In genomic region chr7:99706341-99707037, GRCm38 (mm10) we compare ENCODE assay signal across 8 mouse cellular contexts. TPM values are rescaled to one million over a fixed set of nuclear protein-coding genes. Genes with fewer than 3 reads are reported as not detected.
A peak's percentile ranks its signal among the peaks of the same experiment; 100 is the strongest.
DNase-seq lines count a peak whose midpoint lies in the region; ATAC-seq and TF ChIP-seq lines count a peak whose summit lies in the region.

No protein-coding gene starts in this region.

- intact Hi-C loops in gastrocnemius, adult 2 months (cut with DNase I): no loop called here

- H3K27me3 ChIP-seq in embryonic facial prominence, embryonic 14.5 days (replicated peaks; ENCODE audit: control insufficient read depth, insufficient read depth, low read length): no peaks in the 10 kb centered on the region
- H3K27me3 ChIP-seq in intestine, embryonic 16.5 days (replicated peaks; ENCODE audit: control insufficient read depth, insufficient read depth, low read length): peaks cover 2% of the 10 kb centered on the region; the same call in 1 of the 2 replicates
- H3K27me3 ChIP-seq in lung, postnatal 0 days (replicated peaks; ENCODE audit: insufficient read depth, low read length): no peaks in the 10 kb centered on the region

- peak overlapping the region; percentile 88 for H3K27ac ChIP-seq in gastrocnemius, adult 2 months
- H3K27ac ChIP-seq in embryonic facial prominence, embryonic 14.5 days (replicated peaks; ENCODE audit: low read depth, low read length): no peak overlapping the region
- peak overlapping the region; percentile 49 for H3K27ac ChIP-seq in intestine, embryonic 16.5 days (ENCODE audit: low read length)
- H3K27ac ChIP-seq in lung, postnatal 0 days (ENCODE audit: low read length): peak overlapping the region; percentile 26

- no peak for TF ChIP-seq EP300 in lung, postnatal 0 days (IDR thresholded peaks at IDR 0.05)

- 51% methylated on average over 4 of the region's 4 CpGs for WGBS in embryonic facial prominence, embryonic 14.5 days
- 58% methylated on average over 4 of the region's 4 CpGs for WGBS in intestine, embryonic 16.5 days
- 35% methylated on average over 4 of the region's 4 CpGs for WGBS in lung, postnatal 0 days

- no peaks in the 10 kb centered on the region for H3K36me3 ChIP-seq in embryonic facial prominence, embryonic 14.5 days (ENCODE audit: control insufficient read depth, insufficient read depth, low read length)
- H3K36me3 ChIP-seq in intestine, embryonic 16.5 days (ENCODE audit: control insufficient read depth, insufficient read depth, low read length): no peaks in the 10 kb centered on the region
- H3K36me3 ChIP-seq in lung, postnatal 0 days (ENCODE audit: insufficient read depth, low read length): no peaks in the 10 kb centered on the region

- H3K4me1 ChIP-seq in embryonic facial prominence, embryonic 14.5 days (ENCODE audit: control insufficient read depth, insufficient read depth, low read length): 0 out of 2 replicates have a peak, but pooled peaks cover 8% of the 10 kb centered on the region
- peaks cover 17% of the 10 kb centered on the region for H3K4me1 ChIP-seq in intestine, embryonic 16.5 days (ENCODE audit: control insufficient read depth, insufficient read depth, low read length)
- H3K4me1 ChIP-seq in lung, postnatal 0 days (ENCODE audit: insufficient read depth, low read depth, low read length): peaks cover 5% of the 10 kb centered on the region; the same call in 1 of the 2 replicates

- no peak for TF ChIP-seq CTCF in gastrocnemius, adult 2 months (IDR thresholded peaks at IDR 0.05)
- no peak for TF ChIP-seq CTCF in lung, postnatal 0 days (IDR thresholded peaks at IDR 0.05)

- H3K9me3 ChIP-seq in embryonic facial prominence, embryonic 14.5 days (ENCODE audit: control insufficient read depth, low read length): no peaks in the 10 kb centered on the region
- no peaks in the 10 kb centered on the region for H3K9me3 ChIP-seq in intestine, embryonic 16.5 days (ENCODE audit: control insufficient read depth, low read length)
- no peaks in the 10 kb centered on the region for H3K9me3 ChIP-seq in lung, postnatal 0 days (ENCODE audit: low read length)

- peak; percentile 74 for DNase-seq in gastrocnemius, adult 2 months
- no peak for DNase-seq in gastrocnemius, postnatal 10 days
- no peak for DNase-seq in embryonic facial prominence, embryonic 14.5 days (ENCODE audit: low spot score)
- DNase-seq in lung, postnatal 0 days (ENCODE audit: low spot score): peak; percentile 50
- no peak for DNase-seq in cerebellum, adult 8-10 months
- DNase-seq in ovary, postnatal 10 days (ENCODE audit: low spot score): no peak
- DNase-seq in layer of hippocampus, adult 18-20 months (ENCODE audit: low spot score in 2 of 2): no peak

- peak; percentile 55; the same call in 1 of the 2 replicates for ATAC-seq in embryonic facial prominence, embryonic 14.5 days (ENCODE audit: low read depth)
- ATAC-seq in intestine, embryonic 16.5 days: peak; percentile 81
- ATAC-seq in lung, postnatal 0 days: peak; percentile 83

- H3K9ac ChIP-seq in embryonic facial prominence, embryonic 14.5 days (ENCODE audit: low read depth, low read length): no peak overlapping the region
- no peak overlapping the region for H3K9ac ChIP-seq in intestine, embryonic 16.5 days (ENCODE audit: low read depth, low read length)
- H3K9ac ChIP-seq in lung, postnatal 0 days (replicated peaks; ENCODE audit: low read depth): no peak overlapping the region

- peak overlapping the region; percentile 72 for H3K4me3 ChIP-seq in gastrocnemius, adult 2 months
- H3K4me3 ChIP-seq in embryonic facial prominence, embryonic 14.5 days (ENCODE audit: low read depth, low read length): no peak overlapping the region
- H3K4me3 ChIP-seq in intestine, embryonic 16.5 days (ENCODE audit: low read length): no peak overlapping the region
- no peak overlapping the region for H3K4me3 ChIP-seq in lung, postnatal 0 days (ENCODE audit: low read depth, low read length)

- peak overlapping the region; percentile 3; the same call in 1 of the 2 replicates for H3K4me2 ChIP-seq in embryonic facial prominence, embryonic 14.5 days (ENCODE audit: low read depth, low read length)
- H3K4me2 ChIP-seq in intestine, embryonic 16.5 days (ENCODE audit: low read depth, low read length): peak overlapping the region; percentile 10; the same call in 1 of the 2 replicates
- H3K4me2 ChIP-seq in lung, postnatal 0 days (replicated peaks; ENCODE audit: low read depth, low read length): peak overlapping the region; percentile 27

RNA-seq across cellular contexts. Expression of gene Slco2b1, which starts 4.7 kb away (rescaled TPM):
- 1 to 10 TPM; 5.2 to 7.1 TPM for total RNA-seq in gastrocnemius, adult 2 months (2021)
- 1 to 10 TPM; 8.8 to 9.8 TPM for total RNA-seq in gastrocnemius, postnatal 10 days (2021)
- 3.9 TPM in 2 replicates for polyA plus RNA-seq in embryonic facial prominence, embryonic 14.5 days (2014; fragmentation: Nextera tagmentation; extraction: Ambion mirVana)
- polyA plus RNA-seq in intestine, embryonic 16.5 days (2015; fragmentation: Nextera tagmentation; extraction: Ambion mirVana): 3.0 and 3.7 TPM in 2 replicates
- 3.8 and 3.9 TPM in 2 replicates for polyA plus RNA-seq in lung, postnatal 0 days (2015; fragmentation: Nextera tagmentation; extraction: Ambion mirVana)
- total RNA-seq in layer of hippocampus, adult 18-20 months (2021): 10 to 100 TPM; 11.9 to 12.2 TPM

RNA-seq across cellular contexts. Expression of gene Olfr520, which starts 23.6 kb away (rescaled TPM):
- not detected for total RNA-seq in gastrocnemius, adult 2 months (2021)
- not detected for total RNA-seq in gastrocnemius, postnatal 10 days (2021)
- polyA plus RNA-seq in embryonic facial prominence, embryonic 14.5 days (2014; fragmentation: Nextera tagmentation; extraction: Ambion mirVana): not detected in 2 replicates
- polyA plus RNA-seq in intestine, embryonic 16.5 days (2015; fragmentation: Nextera tagmentation; extraction: Ambion mirVana): not detected in 2 replicates
- not detected in 2 replicates for polyA plus RNA-seq in lung, postnatal 0 days (2015; fragmentation: Nextera tagmentation; extraction: Ambion mirVana)
- not detected for total RNA-seq in layer of hippocampus, adult 18-20 months (2021)

RNA-seq across cellular contexts. Expression of gene Olfr521, which starts 56.8 kb away (rescaled TPM):
- total RNA-seq in gastrocnemius, adult 2 months (2021): not detected
- total RNA-seq in gastrocnemius, postnatal 10 days (2021): not detected
- not detected in 2 replicates for polyA plus RNA-seq in embryonic facial prominence, embryonic 14.5 days (2014; fragmentation: Nextera tagmentation; extraction: Ambion mirVana)
- polyA plus RNA-seq in intestine, embryonic 16.5 days (2015; fragmentation: Nextera tagmentation; extraction: Ambion mirVana): not detected in 2 replicates
- polyA plus RNA-seq in lung, postnatal 0 days (2015; fragmentation: Nextera tagmentation; extraction: Ambion mirVana): not detected in 2 replicates
- total RNA-seq in layer of hippocampus, adult 18-20 months (2021): not detected

Comparison
In these comparisons a context has a peak if more than half of its experiments do, and no peak if none do; other contexts are left out.
1. DNase-seq: peak in gastrocnemius, adult 2 months (single experiment) and lung, postnatal 0 days (single experiment); none in gastrocnemius, postnatal 10 days (single experiment), embryonic facial prominence, embryonic 14.5 days (single experiment), cerebellum, adult 8-10 months (single experiment), ovary, postnatal 10 days (single experiment) and layer of hippocampus, adult 18-20 months (0 of 2).
2. Peak in every context shown above with its lines, with median percentiles within 50 percentile points of each other: ATAC-seq and H3K4me2 ChIP-seq.